Mouse (Mus musculus) thymus, adult 2 months (tissue): ENCODE measurements around the gene Hoxc9. TPM values are rescaled to one million over a fixed set of nuclear protein-coding genes. Genes with fewer than 3 reads are reported as not detected.

Experiments used
- DNase-seq: peaks from one replicate; pipeline ENCODE4 v3.0.0; 2021
- H3K27ac ChIP-seq: fragments of 200-500 bp; 2 replicates; pipeline ENCODE4 v1.5.1; 2012; ENCODE audit warnings: low read length, control low read depth; ENCODE audit not compliant: control insufficient read depth, insufficient read depth
- H3K27me3 ChIP-seq: fragments of 200-500 bp; 2 replicates; pipeline ENCODE4 v1.6.1; 2012; ENCODE audit warnings: mild to moderate bottlenecking, low read length, moderate library complexity, mixed read lengths; ENCODE audit not compliant: control insufficient read depth, insufficient read depth
- H3K36me3 ChIP-seq: fragments of 200-500 bp; 2 replicates; pipeline ENCODE4 v1.6.1; 2012; ENCODE audit warnings: mild to moderate bottlenecking, low read length, moderate library complexity; ENCODE audit not compliant: control insufficient read depth, insufficient read depth
- H3K4me1 ChIP-seq: fragments of 200-500 bp; replicated peaks from 2 replicates; pipeline ENCODE4 v1.6.1; 2012; ENCODE audit warnings: low read length; ENCODE audit not compliant: control insufficient read depth, insufficient read depth
- H3K4me3 ChIP-seq: fragments of 200-500 bp; 2 replicates; pipeline ENCODE4 v1.5.1; 2012; ENCODE audit warnings: mild to moderate bottlenecking, low read length, control low read depth, moderate library complexity; ENCODE audit not compliant: control insufficient read depth, insufficient read depth
- CTCF ChIP-seq: fragments of 200-500 bp; IDR thresholded peaks from 2 replicates; pipeline ENCODE4 v1.5.1; 2012; ENCODE audit warnings: mild to moderate bottlenecking, control low read depth, low read length, moderate library complexity, borderline replicate concordance; ENCODE audit not compliant: control insufficient read depth, poor library complexity, insufficient read depth; ENCODE audit errors: extremely low read depth
- POLR2A ChIP-seq: fragments of 200-500 bp; IDR thresholded peaks from 2 replicates; pipeline ENCODE4 v1.6.1; 2012; ENCODE audit warnings: mild to moderate bottlenecking, low read length, control low read depth, moderate library complexity; ENCODE audit not compliant: control insufficient read depth, poor library complexity, insufficient read depth; ENCODE audit errors: extremely low read depth
- WGBS: fragments of 180-500 bp; shearing (Covaris S2); methylation state at CpG from one replicate; pipeline ENCODE4 v1.1.7; 2018; 5-methylcytosine and 5-hydroxymethylcytosine counted together
- polyA plus RNA-seq: library from polyadenylated mRNA; depleted of rRNA; stranded (reverse); fragments of >200 nt; gene quantifications from 2 replicates; pipeline ENCODE4 v1.2.3, GENCODE M21; 2012

Hoxc9 gene
- polyA plus RNA-seq, 1 experiment: 0.05 TPM

- H3K27me3 ChIP-seq: peaks cover 57% of the 10 kb centered on the region
- H3K36me3 ChIP-seq: no peaks in the 10 kb centered on the region
- no peak overlapping the region for H3K27ac ChIP-seq
- no peak for TF ChIP-seq POLR2A
- no peak for TF ChIP-seq CTCF
- peak; percentile 31 for DNase-seq
- no peaks in the 10 kb centered on the region; the same call in 1 of the 2 replicates for H3K4me1 ChIP-seq
- WGBS: 4% methylated on average over 33 of the region's 33 CpGs
- H3K4me3 ChIP-seq: peak overlapping the region; percentile 12
These were observed 23.1 kb downstream of the Hoxc9 start for GRCm38 (mm10) chr15:102999183-102999831.

GRCm38 (mm10) chr15:102999955-103000354 is 23.7 kb downstream of the Hoxc9 start:
- 33% methylated on average over 11 of the region's 11 CpGs for WGBS
- Histone ChIP-seq H3K4me1 (no peaks in the 10 kb centered on the region; the same call in 1 of the 2 replicates), H3K27ac (no peak overlapping the region), H3K36me3 (no peaks in the 10 kb centered on the region), H3K4me3 (no peak overlapping the region), H3K27me3 (peaks cover 57% of the 10 kb centered on the region)
- DNase-seq: no peak
- TF ChIP-seq POLR2A (no peak), CTCF (no peak)

- TF ChIP-seq CTCF: no peak
- no peak for TF ChIP-seq POLR2A
- no peak overlapping the region for H3K27ac ChIP-seq
These were observed 24.3 kb downstream of the Hoxc9 start for GRCm38 (mm10) chr15:103000501-103000901.

GRCm38 (mm10) chr15:103001370-103001769 is 25.1 kb downstream of the Hoxc9 start:
- no peak overlapping the region for H3K4me3 ChIP-seq
- TF ChIP-seq CTCF: no peak
- no peaks in the 10 kb centered on the region; the same call in 1 of the 2 replicates for H3K4me1 ChIP-seq
- peaks cover 53% of the 10 kb centered on the region for H3K27me3 ChIP-seq
- no peaks in the 10 kb centered on the region for H3K36me3 ChIP-seq
- no peak overlapping the region for H3K27ac ChIP-seq
- WGBS: 90% methylated on average over 2 of the region's 2 CpGs
- no peak for DNase-seq

More at GRCm38 (mm10) chr15:103000501-103000901, 24.3 kb downstream of the Hoxc9 start:
- 28% methylated on average over 24 of the region's 24 CpGs for WGBS
- no peaks in the 10 kb centered on the region; the same call in 1 of the 2 replicates for H3K4me1 ChIP-seq
- H3K36me3 ChIP-seq: no peaks in the 10 kb centered on the region
- no peak overlapping the region for H3K4me3 ChIP-seq
- peaks cover 52% of the 10 kb centered on the region for H3K27me3 ChIP-seq
- DNase-seq: no peak

GRCm38 (mm10) chr15:103002156-103002555 is 25.9 kb downstream of the Hoxc9 start:
- peaks cover 52% of the 10 kb centered on the region for H3K27me3 ChIP-seq
- no peak overlapping the region for H3K4me3 ChIP-seq
- no peak overlapping the region for H3K27ac ChIP-seq
- H3K36me3 ChIP-seq: no peaks in the 10 kb centered on the region
- H3K4me1 ChIP-seq: no peaks in the 10 kb centered on the region; the same call in 1 of the 2 replicates
- WGBS: 76% methylated on average over 4 of the region's 4 CpGs
- no peak for DNase-seq
- TF ChIP-seq POLR2A (no peak), CTCF (no peak)

- H3K4me1 ChIP-seq: no peaks in the 10 kb centered on the region; the same call in 1 of the 2 replicates
- H3K27me3 ChIP-seq: peaks cover 48% of the 10 kb centered on the region
- DNase-seq: no peak
- TF ChIP-seq CTCF: no peak
- no peak for TF ChIP-seq POLR2A
- 19% methylated on average over 13 of the region's 13 CpGs for WGBS
- no peak overlapping the region for H3K4me3 ChIP-seq
- H3K27ac ChIP-seq: no peak overlapping the region
- no peaks in the 10 kb centered on the region for H3K36me3 ChIP-seq
These were observed 26.7 kb downstream of the Hoxc9 start for GRCm38 (mm10) chr15:103002821-103003448.

- no peaks in the 10 kb centered on the region for H3K4me1 ChIP-seq
- 15% methylated on average over 17 of the region's 17 CpGs for WGBS
- H3K4me3 ChIP-seq: no peak overlapping the region
- TF ChIP-seq CTCF (no peak), POLR2A (no peak)
- H3K27ac ChIP-seq: no peak overlapping the region
- no peaks in the 10 kb centered on the region for H3K36me3 ChIP-seq
- DNase-seq: no peak
- peaks cover 40% of the 10 kb centered on the region for H3K27me3 ChIP-seq
These were observed 29.1 kb downstream of the Hoxc9 start for GRCm38 (mm10) chr15:103005308-103005707.
